Mouse (Mus musculus) MEL (cell line): Measurements from ENCODE around the gene Osgin1. TPM values are rescaled to one million over a fixed set of nuclear protein-coding genes. Genes with fewer than 3 reads are reported as not detected.

Experiments
- DNase-seq: peaks from one replicate; pipeline ENCODE4 v3.0.0; 2011; ENCODE audit warnings: low read depth, low spot score
- H3K27ac ChIP-seq: 2 replicates; pipeline ENCODE4 v1.5.1; 2012; ENCODE audit warnings: low read depth, mild to moderate bottlenecking, control low read depth, low read length, moderate library complexity; ENCODE audit not compliant: control insufficient read depth
- H3K27me3 ChIP-seq, 2 experiments: fragments of 150-350 bp in 1 of 2; sonication (generic) in 1 of 2; 2 replicates each; pipeline ENCODE4 v1.6.1; 2012; ENCODE audit warnings: low read length in 2 of 2, mild to moderate bottlenecking in 2 of 2, improper control_type of control experiment in 1 of 2, moderate library complexity in 1 of 2; ENCODE audit not compliant: insufficient read depth in 2 of 2, control insufficient read depth in 1 of 2
- H3K36me3 ChIP-seq, 2 experiments: 2 replicates each; pipeline ENCODE4 v1.6.1; 2012 to 2014; ENCODE audit warnings: low read length in 2 of 2, improper control_type of control experiment in 1 of 2, inconsistent platforms in 1 of 2, mild to moderate bottlenecking in 1 of 2; ENCODE audit not compliant: insufficient read depth in 2 of 2, control insufficient read depth in 1 of 2
- H3K4me1 ChIP-seq, 2 experiments: fragments of 150-350 bp in 1 of 2; sonication (generic) in 1 of 2; 2 replicates each; pipeline ENCODE4 v1.6.1; 2012; ENCODE audit warnings: low read length in 2 of 2, improper control_type of control experiment in 1 of 2, mild to moderate bottlenecking in 1 of 2; ENCODE audit not compliant: insufficient read depth in 2 of 2, control insufficient read depth in 1 of 2
- H3K4me3 ChIP-seq, 2 experiments: fragments of 150-350 bp in 1 of 2; sonication (generic) in 1 of 2; 2 replicates each; pipeline ENCODE4 v1.5.1; 2012; ENCODE audit warnings: low read depth in 2 of 2, low read length in 2 of 2, mild to moderate bottlenecking in 2 of 2, moderate library complexity in 2 of 2, control low read depth in 1 of 2, improper control_type of control experiment in 1 of 2; ENCODE audit not compliant: control insufficient read depth in 1 of 2, insufficient read depth in 1 of 2
- H3K79me2 ChIP-seq: 2 replicates; pipeline ENCODE4 v1.6.1; 2012; ENCODE audit warnings: mild to moderate bottlenecking, low read length, moderate library complexity; ENCODE audit not compliant: control insufficient read depth, poor library complexity, insufficient read depth
- H3K9ac ChIP-seq: 2 replicates; pipeline ENCODE4 v1.6.1; 2012; ENCODE audit warnings: low read depth, mild to moderate bottlenecking, control low read depth, low read length, moderate library complexity; ENCODE audit not compliant: control insufficient read depth, poor library complexity, severe bottlenecking
- H3K9me3 ChIP-seq: fragments of 150-350 bp; sonication (generic); replicated peaks from 2 replicates; pipeline ENCODE4 v1.6.1; 2012; ENCODE audit warnings: mild to moderate bottlenecking, low read length, improper control_type of control experiment, moderate library complexity; ENCODE audit not compliant: insufficient read depth
- BHLHE40 ChIP-seq: IDR thresholded peaks from 2 replicates; pipeline ENCODE4 v1.6.1; 2012; ENCODE audit warnings: low read depth, mild to moderate bottlenecking, inconsistent platforms, low read length, improper control_type of control experiment, borderline replicate concordance
- CHD1 ChIP-seq: IDR thresholded peaks from 2 replicates; pipeline ENCODE4 v1.6.1; 2012; ENCODE audit warnings: low read depth, mild to moderate bottlenecking, inconsistent platforms, low read length, improper control_type of control experiment
- CTCF ChIP-seq, 3 experiments: IDR thresholded peaks in 2 of 3; conservative IDR thresholded peaks in 1 of 3; 2 replicates each; pipeline ENCODE4 v1.5.1; 2011 to 2012; ENCODE audit warnings: low read length in 3 of 3, low read depth in 2 of 3, mild to moderate bottlenecking in 2 of 3, improper control_type of control experiment in 1 of 3, inconsistent platforms in 1 of 3, mixed read lengths in 1 of 3, moderate library complexity in 1 of 3; ENCODE audit not compliant: control insufficient read depth in 1 of 3, insufficient read depth in 1 of 3, poor library complexity in 1 of 3, severe bottlenecking in 1 of 3
- E2F4 ChIP-seq: IDR thresholded peaks from 2 replicates; pipeline ENCODE4 v1.6.1; 2011; ENCODE audit warnings: low read depth, low read length, improper control_type of control experiment, borderline replicate concordance
- ELF1 ChIP-seq: IDR thresholded peaks from 2 replicates; pipeline ENCODE4 v1.6.1; 2014; ENCODE audit warnings: low read depth, mild to moderate bottlenecking, inconsistent platforms, low read length, improper control_type of control experiment, moderate library complexity
- EP300 ChIP-seq, 2 experiments: IDR thresholded peaks; 2 replicates each; pipeline ENCODE4 v1.6.1; 2011; ENCODE audit warnings: improper control_type of control experiment in 2 of 2, low read length in 2 of 2, low read depth in 1 of 2, mild to moderate bottlenecking in 1 of 2
- GATA1 ChIP-seq: IDR thresholded peaks from 2 replicates; pipeline ENCODE4 v1.6.1; 2011; ENCODE audit warnings: low read depth, low read length, improper control_type of control experiment
- KAT2A ChIP-seq: conservative IDR thresholded peaks from 2 replicates; pipeline ENCODE4 v1.6.1; 2012; ENCODE audit warnings: low read depth, low read length, improper control_type of control experiment, inconsistent platforms
- MAZ ChIP-seq: IDR thresholded peaks from 2 replicates; pipeline ENCODE4 v1.6.1; 2012; ENCODE audit warnings: low read depth, mild to moderate bottlenecking, inconsistent platforms, low read length, improper control_type of control experiment
- MXI1 ChIP-seq: IDR thresholded peaks from 2 replicates; pipeline ENCODE4 v1.6.1; 2011; ENCODE audit warnings: mild to moderate bottlenecking, low read depth, low read length, improper control_type of control experiment
- NRF1 ChIP-seq: IDR thresholded peaks from 2 replicates; pipeline ENCODE4 v1.6.1; 2014; ENCODE audit warnings: low read depth, mild to moderate bottlenecking, inconsistent platforms, low read length, improper control_type of control experiment, moderate library complexity; ENCODE audit not compliant: poor library complexity, insufficient read depth, severe bottlenecking
- RAD21 ChIP-seq: IDR thresholded peaks from 2 replicates; pipeline ENCODE4 v1.6.1; 2011; ENCODE audit warnings: mild to moderate bottlenecking, low read depth, low read length, improper control_type of control experiment
- RCOR1 ChIP-seq: IDR thresholded peaks from 2 replicates; pipeline ENCODE4 v1.6.1; 2012; ENCODE audit warnings: low read depth, mild to moderate bottlenecking, inconsistent platforms, low read length, improper control_type of control experiment
- TCF12 ChIP-seq: IDR thresholded peaks from 2 replicates; pipeline ENCODE4 v1.6.1; 2014; ENCODE audit warnings: low read depth, mild to moderate bottlenecking, inconsistent platforms, low read length, improper control_type of control experiment, moderate library complexity
- UBTF ChIP-seq: IDR thresholded peaks from 2 replicates; pipeline ENCODE4 v1.6.1; 2012; ENCODE audit warnings: low read depth, mild to moderate bottlenecking, inconsistent platforms, low read length, improper control_type of control experiment, moderate library complexity, borderline replicate concordance; ENCODE audit not compliant: insufficient read depth
- USF2 ChIP-seq, 2 experiments: IDR thresholded peaks; 2 replicates each; pipeline ENCODE4 v1.6.1; 2011 to 2012; ENCODE audit warnings: improper control_type of control experiment in 2 of 2, low read length in 2 of 2, borderline replicate concordance in 1 of 2, inconsistent platforms in 1 of 2, low read depth in 1 of 2, mild to moderate bottlenecking in 1 of 2; ENCODE audit not compliant: insufficient read depth in 1 of 2
- ZKSCAN1 ChIP-seq: IDR thresholded peaks from 2 replicates; pipeline ENCODE4 v1.6.1; 2012; ENCODE audit warnings: low read depth, mild to moderate bottlenecking, inconsistent platforms, low read length, improper control_type of control experiment, moderate library complexity
- ZMIZ1 ChIP-seq: IDR thresholded peaks from 2 replicates; pipeline ENCODE4 v1.6.1; 2012; ENCODE audit warnings: low read depth, mild to moderate bottlenecking, inconsistent platforms, low read length, improper control_type of control experiment, moderate library complexity
- ZNF384 ChIP-seq: IDR thresholded peaks from 2 replicates; pipeline ENCODE4 v1.6.1; 2012; ENCODE audit warnings: low read depth, mild to moderate bottlenecking, inconsistent platforms, low read length, improper control_type of control experiment
- polyA plus RNA-seq, 2 experiments: library from polyadenylated mRNA; stranded (reverse) in 1 of 2; unstranded in 1 of 2; fragments of >175 nt in 1 of 2; fragments of >200 nt in 1 of 2; gene quantifications; 2 replicates each; pipeline versions ENCODE4 v1.2.1 to v1.2.4; 2012; ENCODE audit warnings: low replicate concordance in 2 of 2, low read depth in 1 of 2; ENCODE audit not compliant: insufficient read length in 2 of 2, insufficient read depth in 1 of 2, missing spikeins in 1 of 2
- total RNA-seq: library from RNA; depleted of rRNA; stranded (reverse); fragments of 300-350 nt; gene quantifications from 2 replicates; pipeline ENCODE4 v1.2.3, GENCODE M21; 2012

The Osgin1 gene
- total and polyA plus RNA-seq, 3 experiments = 0.08 to 0.84 TPM; not detected in 1

DNA sequence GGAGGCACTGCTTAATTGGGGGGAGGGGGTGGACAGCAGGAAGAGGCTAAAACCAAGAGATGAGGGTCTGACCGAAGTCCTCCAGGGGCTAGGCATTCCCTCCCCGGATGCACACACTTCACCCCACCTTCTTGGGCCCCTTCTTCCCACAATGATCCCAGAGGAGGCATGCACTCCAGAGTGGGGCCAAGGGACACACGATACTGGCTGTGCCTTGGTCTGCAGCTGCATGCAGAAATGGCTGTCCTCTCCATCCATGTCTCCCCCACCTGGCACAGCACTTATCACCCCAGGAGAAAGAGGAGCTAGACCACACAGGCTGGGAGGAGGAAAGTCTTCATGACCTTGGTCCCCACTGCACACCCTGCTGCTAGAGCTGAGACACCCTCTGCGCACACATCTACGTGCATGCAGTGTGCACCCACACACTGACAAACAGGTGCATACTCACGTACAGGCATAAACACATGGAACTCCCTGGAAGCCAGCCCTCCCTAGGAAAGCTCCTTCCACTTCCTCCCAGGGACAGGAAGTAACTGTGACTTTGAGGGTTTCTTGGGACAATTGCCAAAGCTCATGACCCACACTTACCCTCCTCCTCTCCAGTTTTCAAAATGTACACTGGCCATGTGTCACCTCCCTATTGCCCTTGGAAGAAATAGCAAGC, 7.7 kb upstream of the Osgin1 start:
- no peaks in the 10 kb centered on the region for H3K27me3 ChIP-seq
- H3K79me2 ChIP-seq = no peaks in the 10 kb centered on the region
- no peaks in the 10 kb centered on the region for H3K9me3 ChIP-seq
- no peak overlapping the region for H3K27ac ChIP-seq
- peaks cover 11 to 30% of the 10 kb centered on the region in 2 experiments for H3K4me1 ChIP-seq
- DNase-seq = peak; percentile 39
- no peak overlapping the region for H3K4me3 ChIP-seq
- H3K9ac ChIP-seq = no peak overlapping the region
- peaks cover 0 to 9% of the 10 kb centered on the region in 2 experiments; a peak in 2 of 4 replicates for H3K36me3 ChIP-seq
- TF ChIP-seq MAZ = no peak
- no peak for TF ChIP-seq USF2 (IDR thresholded peaks at IDR 0.05; ENCODE audit: borderline replicate concordance in 1 of 2, insufficient read depth in 1 of 2, low read depth in 1 of 2, low read length in 2 of 2)
- TF ChIP-seq CHD1 = no peak
- TF ChIP-seq RAD21 = no peak
- TF ChIP-seq ELF1 = no peak
- no peak for TF ChIP-seq RCOR1
- TF ChIP-seq UBTF = no peak
- no peak for TF ChIP-seq E2F4
- no peak for TF ChIP-seq ZNF384
- no peak for TF ChIP-seq BHLHE40
- no peak for TF ChIP-seq MXI1
- TF ChIP-seq CTCF (IDR thresholded peaks at IDR 0.05 in 2 of 3, conservative IDR thresholded peaks at IDR 0.05 in 1 of 3; ENCODE audit: control insufficient read depth in 1 of 3, insufficient read depth in 1 of 3, low read depth in 2 of 3, low read length in 3 of 3, poor library complexity in 1 of 3, severe bottlenecking in 1 of 3) = no peak
- TF ChIP-seq EP300 (IDR thresholded peaks at IDR 0.05; ENCODE audit: low read depth in 1 of 2, low read length in 2 of 2) = no peak
- no peak for TF ChIP-seq TCF12
- TF ChIP-seq NRF1 = no peak
- no peak for TF ChIP-seq KAT2A
- TF ChIP-seq ZMIZ1 = no peak
- TF ChIP-seq GATA1 = no peak
- TF ChIP-seq ZKSCAN1 = no peak
